Mouse (Mus musculus): ENCODE data around the gene Ky. TPM values are rescaled to one million over a fixed set of nuclear protein-coding genes. Genes with fewer than 3 reads are reported as not detected.

The Ky gene
- polyA plus RNA-seq, 1 experiment from 2014 or later, result 1.2 TPM

DNA sequence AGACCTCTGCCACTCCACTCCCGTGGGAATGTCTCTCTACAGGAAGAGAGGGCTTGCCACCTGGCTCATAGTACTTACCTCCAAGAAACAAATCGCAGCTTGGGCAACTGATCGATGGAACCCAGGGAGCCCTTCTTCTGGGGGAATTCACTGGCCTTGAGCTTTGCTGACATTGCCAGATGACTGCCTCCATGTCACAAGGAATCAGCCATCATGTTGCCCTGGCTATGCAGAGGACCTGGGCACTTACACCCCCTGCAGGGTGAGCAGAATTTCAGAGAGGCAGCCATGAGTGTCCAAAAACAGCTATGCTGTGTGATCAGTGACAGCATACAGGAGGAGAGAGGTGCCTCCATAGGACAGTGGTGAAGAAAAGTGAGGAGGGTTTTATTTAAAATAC lies 48.2 kb downstream of the Ky start:
- Histone ChIP-seq H3K4me3 (ENCODE audit: low read length) (no peak overlapping the region), H3K27ac (ENCODE audit: low read length) (no peak overlapping the region), H3K36me3 (ENCODE audit: control insufficient read depth, insufficient read depth) (no peaks in the 10 kb centered on the region), H3K4me1 (ENCODE audit: control insufficient read depth, insufficient read depth, low read length) (no peaks in the 10 kb centered on the region), H3K9ac (ENCODE audit: low read length) (no peak overlapping the region), H3K4me2 (ENCODE audit: low read depth, low read length) (no peak overlapping the region), H3K9me3 (replicated peaks; ENCODE audit: control insufficient read depth, low read length) (peaks cover 6% of the 10 kb centered on the region), H3K27me3 (ENCODE audit: control insufficient read depth, insufficient read depth, low read length) (no peaks in the 10 kb centered on the region)
- WGBS, result 81% methylated on average over 3 of the region's 3 CpGs
- no peak for ATAC-seq (replicated peaks; ENCODE audit: extremely low read depth, insufficient read depth, low FRiP score)

DNA sequence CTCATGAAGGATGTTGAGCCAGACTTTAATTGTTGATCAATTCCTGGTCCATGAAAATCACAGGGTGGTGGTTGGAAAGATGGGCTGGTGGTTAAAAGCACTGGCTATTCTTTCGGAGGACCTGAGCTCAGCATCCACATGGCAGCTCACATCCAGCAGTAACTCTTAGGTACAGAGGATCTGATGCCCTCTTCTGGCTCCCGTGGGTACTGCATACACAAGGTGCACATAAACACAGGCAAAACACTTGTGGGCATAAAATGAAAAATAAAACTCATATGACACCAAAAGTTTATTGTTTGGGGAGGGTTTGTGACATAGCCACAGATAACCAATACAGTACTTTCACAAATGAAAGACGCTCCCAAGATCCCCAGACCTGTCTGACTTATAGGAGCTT lies 52.9 kb downstream of the Ky start:
- Histone ChIP-seq H3K27ac (ENCODE audit: low read length) (no peak overlapping the region), H3K4me3 (ENCODE audit: low read length) (no peak overlapping the region), H3K4me1 (ENCODE audit: control insufficient read depth, insufficient read depth, low read length) (no peaks in the 10 kb centered on the region), H3K9ac (ENCODE audit: low read length) (no peak overlapping the region), H3K36me3 (ENCODE audit: control insufficient read depth, insufficient read depth) (no peaks in the 10 kb centered on the region), H3K9me3 (replicated peaks; ENCODE audit: control insufficient read depth, low read length) (peaks cover 7% of the 10 kb centered on the region), H3K4me2 (ENCODE audit: low read depth, low read length) (no peak overlapping the region), H3K27me3 (ENCODE audit: control insufficient read depth, insufficient read depth, low read length) (no peaks in the 10 kb centered on the region)
- 88% methylated on average over 3 of the region's 3 CpGs for WGBS
- no peak for ATAC-seq (replicated peaks; ENCODE audit: extremely low read depth, insufficient read depth, low FRiP score)

DNA sequence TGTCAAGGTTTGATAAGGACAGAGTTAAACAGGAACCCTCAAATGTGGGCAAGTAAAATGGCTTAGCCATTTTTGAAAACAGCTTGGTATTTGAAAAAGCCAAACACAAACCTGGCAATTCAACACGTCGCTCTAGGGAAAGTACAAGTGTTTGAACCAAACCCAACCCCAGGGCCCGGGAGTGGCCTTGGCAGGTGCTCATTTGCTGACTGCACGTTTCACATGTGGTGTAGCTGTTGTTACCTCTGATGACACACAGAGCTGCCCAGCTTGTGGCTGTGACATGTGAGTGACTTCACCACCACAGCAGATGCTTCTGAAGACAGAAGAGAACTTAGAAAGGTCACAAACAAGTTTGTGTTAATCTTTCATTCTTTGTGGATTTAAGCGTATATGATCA lies 67.3 kb downstream of the Ky start:
- H3K9me3 ChIP-seq (replicated peaks; ENCODE audit: control insufficient read depth, low read length), result peaks cover 6% of the 10 kb centered on the region; the same call in 1 of the 2 replicates
- H3K36me3 ChIP-seq (ENCODE audit: control insufficient read depth, insufficient read depth), result no peaks in the 10 kb centered on the region
- ATAC-seq (replicated peaks; ENCODE audit: extremely low read depth, insufficient read depth, low FRiP score), result no peak
- no peaks in the 10 kb centered on the region for H3K27me3 ChIP-seq (ENCODE audit: control insufficient read depth, insufficient read depth, low read length)
- no peaks in the 10 kb centered on the region for H3K4me1 ChIP-seq (ENCODE audit: control insufficient read depth, insufficient read depth, low read length)
- no peak overlapping the region for H3K4me2 ChIP-seq (ENCODE audit: low read depth, low read length)
- H3K9ac ChIP-seq (ENCODE audit: low read length), result no peak overlapping the region
- WGBS, result 68% methylated on average over 5 of the region's 5 CpGs
- H3K4me3 ChIP-seq (ENCODE audit: low read length), result no peak overlapping the region
- H3K27ac ChIP-seq (ENCODE audit: low read length), result no peak overlapping the region

DNA sequence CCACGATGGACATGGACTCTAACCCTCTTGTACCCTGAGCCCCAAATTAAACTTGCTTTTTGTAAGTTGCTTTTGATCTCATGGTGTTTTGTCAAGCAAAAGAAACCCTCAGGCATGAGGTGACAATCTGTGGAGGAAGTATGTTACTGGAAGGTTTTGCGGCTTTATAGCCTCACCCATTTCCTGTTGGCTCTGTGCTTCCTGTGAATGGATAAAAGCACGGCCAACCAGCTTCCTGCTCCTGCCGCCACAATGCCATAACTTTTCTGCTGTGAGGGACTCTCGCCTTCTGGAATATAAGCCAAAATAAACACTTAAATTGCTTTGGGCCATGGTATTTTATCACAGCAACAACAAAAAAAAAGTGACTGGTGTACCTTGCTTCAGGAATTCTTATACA lies 71.9 kb downstream of the Ky start:
- no peak for ATAC-seq (replicated peaks; ENCODE audit: extremely low read depth, insufficient read depth, low FRiP score)
- H3K4me1 ChIP-seq (ENCODE audit: control insufficient read depth, insufficient read depth, low read length), result no peaks in the 10 kb centered on the region
- peak overlapping the region; percentile 43; the same call in 1 of the 2 replicates for H3K27ac ChIP-seq (ENCODE audit: low read length)
- 47% methylated on average over 5 of the region's 5 CpGs for WGBS
- no peak overlapping the region for H3K4me2 ChIP-seq (ENCODE audit: low read depth, low read length)
- no peaks in the 10 kb centered on the region for H3K9me3 ChIP-seq (replicated peaks; ENCODE audit: control insufficient read depth, low read length)
- H3K36me3 ChIP-seq (ENCODE audit: control insufficient read depth, insufficient read depth), result no peaks in the 10 kb centered on the region
- no peaks in the 10 kb centered on the region for H3K27me3 ChIP-seq (ENCODE audit: control insufficient read depth, insufficient read depth, low read length)
- no peak overlapping the region for H3K4me3 ChIP-seq (ENCODE audit: low read length)
- H3K9ac ChIP-seq (ENCODE audit: low read length), result no peak overlapping the region

DNA sequence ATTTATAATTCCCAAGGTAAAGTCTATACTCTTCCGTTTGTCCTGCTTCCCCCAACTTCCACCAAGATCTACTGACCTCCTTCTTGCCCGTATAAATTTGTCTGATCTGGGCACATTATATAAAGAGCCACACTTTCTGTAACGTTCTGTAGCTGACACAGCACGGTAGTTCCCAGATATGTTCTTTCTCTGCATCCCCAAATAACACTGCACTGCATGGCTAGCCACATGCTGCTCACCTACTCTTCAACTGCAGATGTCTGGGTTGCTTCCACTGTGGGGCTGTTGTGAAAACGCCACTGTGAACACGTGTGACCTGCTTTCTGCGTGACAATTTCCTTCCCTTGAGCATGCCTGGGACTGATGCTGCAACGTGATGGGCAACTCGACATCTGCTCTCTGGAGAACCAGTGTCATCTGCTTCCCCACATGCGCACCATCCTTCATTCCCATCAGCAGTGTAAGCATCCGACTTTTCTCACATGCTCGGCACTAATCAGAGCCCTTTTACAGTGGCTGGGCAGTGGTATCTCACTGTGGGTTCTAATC lies 76.4 kb downstream of the Ky start:
- H3K4me1 ChIP-seq (ENCODE audit: control insufficient read depth, insufficient read depth, low read length), result no peaks in the 10 kb centered on the region
- H3K9me3 ChIP-seq (replicated peaks; ENCODE audit: control insufficient read depth, low read length), result no peaks in the 10 kb centered on the region
- ATAC-seq (replicated peaks; ENCODE audit: extremely low read depth, insufficient read depth, low FRiP score), result no peak
- no peaks in the 10 kb centered on the region for H3K27me3 ChIP-seq (ENCODE audit: control insufficient read depth, insufficient read depth, low read length)
- H3K4me3 ChIP-seq (ENCODE audit: low read length), result no peak overlapping the region
- H3K36me3 ChIP-seq (ENCODE audit: control insufficient read depth, insufficient read depth), result peaks cover 13% of the 10 kb centered on the region; the same call in 1 of the 2 replicates
- no peak overlapping the region for H3K9ac ChIP-seq (ENCODE audit: low read length)
- H3K4me2 ChIP-seq (ENCODE audit: low read depth, low read length), result no peak overlapping the region
- no peak overlapping the region for H3K27ac ChIP-seq (ENCODE audit: low read length)
- WGBS, result 69% methylated on average over 12 of the region's 12 CpGs

DNA sequence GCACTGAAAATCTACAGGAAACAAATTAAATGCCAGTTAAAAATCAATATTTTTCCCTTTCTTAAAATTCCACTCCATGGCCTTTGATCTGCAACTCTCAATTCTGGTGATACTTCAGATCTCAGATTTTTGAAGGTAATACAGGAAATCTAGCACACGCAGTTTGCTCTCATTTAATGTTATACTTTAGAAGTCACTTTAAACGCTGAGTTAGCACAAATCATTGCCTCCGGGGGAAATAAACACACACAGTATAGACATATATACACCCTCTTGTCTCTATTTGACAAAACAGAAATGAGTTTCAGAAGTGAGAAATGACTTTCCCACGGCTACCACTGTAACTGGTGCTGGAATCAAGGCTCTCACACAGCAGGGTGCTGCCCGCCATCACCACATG lies 81.8 kb downstream of the Ky start:
- H3K9ac ChIP-seq (ENCODE audit: low read length), result no peak overlapping the region
- no peaks in the 10 kb centered on the region for H3K4me1 ChIP-seq (ENCODE audit: control insufficient read depth, insufficient read depth, low read length)
- no peak overlapping the region for H3K4me3 ChIP-seq (ENCODE audit: low read length)
- no peak overlapping the region for H3K4me2 ChIP-seq (ENCODE audit: low read depth, low read length)
- WGBS, result 83% methylated on average over 5 of the region's 5 CpGs
- no peak for ATAC-seq (replicated peaks; ENCODE audit: extremely low read depth, insufficient read depth, low FRiP score)
- H3K9me3 ChIP-seq (replicated peaks; ENCODE audit: control insufficient read depth, low read length), result no peaks in the 10 kb centered on the region
- H3K36me3 ChIP-seq (ENCODE audit: control insufficient read depth, insufficient read depth), result peaks cover 23% of the 10 kb centered on the region
- H3K27me3 ChIP-seq (ENCODE audit: control insufficient read depth, insufficient read depth, low read length), result no peaks in the 10 kb centered on the region
- no peak overlapping the region for H3K27ac ChIP-seq (ENCODE audit: low read length)

DNA sequence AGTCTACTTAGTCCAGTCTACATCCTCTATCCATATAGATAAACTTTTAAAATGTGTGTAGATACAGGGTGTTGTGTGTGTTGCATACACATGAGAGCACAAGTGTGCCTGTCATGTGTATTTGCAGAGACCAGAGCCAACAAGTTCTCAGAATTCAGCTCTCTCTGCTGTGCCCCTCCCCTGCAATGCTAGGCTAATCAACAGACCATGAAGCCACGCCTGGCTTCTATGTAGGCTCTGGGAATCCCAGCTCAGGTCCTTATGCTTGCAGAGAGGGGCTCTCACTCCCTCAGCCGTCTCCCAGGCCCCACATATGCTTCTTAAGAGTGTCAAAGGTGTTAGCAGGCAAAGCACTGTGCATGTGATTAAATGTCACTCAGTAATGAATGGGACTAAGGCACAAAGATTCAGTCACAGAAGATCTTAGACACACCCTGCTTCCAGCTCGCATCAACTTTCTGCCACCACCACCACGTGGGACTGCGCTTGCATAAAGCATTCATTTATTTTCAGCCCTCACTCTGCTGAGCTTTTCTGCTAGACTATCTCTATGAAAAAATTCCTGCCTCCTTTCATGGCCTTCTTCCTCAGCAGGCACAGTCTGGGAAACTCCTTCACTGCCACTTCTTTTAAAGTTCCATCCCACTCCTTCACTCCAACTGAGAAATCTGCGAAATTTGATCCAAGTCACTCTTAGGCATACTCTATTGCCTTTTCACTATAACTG lies 89.3 kb downstream of the Ky start:
- Histone ChIP-seq H3K36me3 (ENCODE audit: control insufficient read depth, insufficient read depth) (peaks cover 36% of the 10 kb centered on the region), H3K9me3 (replicated peaks; ENCODE audit: control insufficient read depth, low read length) (no peaks in the 10 kb centered on the region), H3K27ac (ENCODE audit: low read length) (no peak overlapping the region), H3K4me1 (ENCODE audit: control insufficient read depth, insufficient read depth, low read length) (no peaks in the 10 kb centered on the region), H3K27me3 (ENCODE audit: control insufficient read depth, insufficient read depth, low read length) (no peaks in the 10 kb centered on the region), H3K4me3 (ENCODE audit: low read length) (no peak overlapping the region), H3K4me2 (ENCODE audit: low read depth, low read length) (no peak overlapping the region), H3K9ac (ENCODE audit: low read length) (no peak overlapping the region)
- no peak for ATAC-seq (replicated peaks; ENCODE audit: extremely low read depth, insufficient read depth, low FRiP score)
- 55% methylated on average over 6 of the region's 6 CpGs for WGBS

Other genes with a start within 250 kb of the Ky start
- gene Ephb1, start 151.1 kb upstream of the Ky start, polyA plus RNA-seq (2015; fragmentation: Nextera tagmentation; extraction: Ambion mirVana), result 1.1 and 1.3 TPM in 2 replicates
- 211 and 221 TPM in 2 replicates for gene Anapc13, start 120.5 kb downstream of the Ky start, polyA plus RNA-seq (2015; fragmentation: Nextera tagmentation; extraction: Ambion mirVana)
- gene Cep63, start 120.8 kb downstream of the Ky start, polyA plus RNA-seq (2015; fragmentation: Nextera tagmentation; extraction: Ambion mirVana), result 52.1 and 52.6 TPM in 2 replicates
- gene Amotl2, start 210.9 kb downstream of the Ky start, polyA plus RNA-seq (2015; fragmentation: Nextera tagmentation; extraction: Ambion mirVana), result 38.6 and 43.4 TPM in 2 replicates

Data from heart, embryonic 16.5 days (tissue).